Mouse (Mus musculus) forebrain, embryonic 11.5 days (tissue): ENCODE measurements at regions not wholly inside any gene's neighbourhood (a gene's known extent, or its start where the extent isn't known, plus 50 kb on each side); places are given as distances from the start of the nearest gene placed in this dataset.

Experiments used
- ATAC-seq: fragments of 200-750 bp; cut with Nextera tagmentation; replicated peaks from 2 replicates; pipeline ENCODE4 v1.8.0; 2017; ENCODE audit warnings: moderate TSS enrichment; ENCODE audit not compliant: low FRiP score
- DNase-seq: peaks from one replicate; pipeline ENCODE4 v3.0.0-alpha.2; 2017; ENCODE audit warnings: low spot score
- H3K27ac ChIP-seq: fragments of 300-500 bp; sonication (generic); 2 replicates; pipeline ENCODE4 v1.5.1; 2014; ENCODE audit warnings: low read depth, low read length
- H3K27me3 ChIP-seq: fragments of 300-500 bp; sonication (generic); 2 replicates; pipeline ENCODE4 v1.6.1; 2014; ENCODE audit warnings: mild to moderate bottlenecking, low read length, mixed read lengths; ENCODE audit not compliant: control insufficient read depth, insufficient read depth
- H3K36me3 ChIP-seq: fragments of 300-500 bp; sonication (generic); 2 replicates; pipeline ENCODE4 v1.6.1; 2014; ENCODE audit warnings: mild to moderate bottlenecking, low read length, moderate library complexity, mixed read lengths; ENCODE audit not compliant: control insufficient read depth, insufficient read depth
- H3K4me1 ChIP-seq: fragments of 300-500 bp; sonication (generic); replicated peaks from 2 replicates; pipeline ENCODE4 v1.6.1; 2014; ENCODE audit warnings: low read length, mixed read lengths; ENCODE audit not compliant: control insufficient read depth, insufficient read depth
- H3K4me2 ChIP-seq: fragments of 300-500 bp; sonication (generic); 2 replicates; pipeline ENCODE4 v1.6.1; 2014; ENCODE audit warnings: low read depth, mild to moderate bottlenecking, low read length, moderate library complexity, mixed read lengths; ENCODE audit not compliant: severe bottlenecking
- H3K4me3 ChIP-seq: fragments of 300-500 bp; sonication (generic); 2 replicates; pipeline ENCODE4 v1.5.1; 2014; ENCODE audit warnings: low read depth, low read length
- H3K9ac ChIP-seq: fragments of 300-500 bp; sonication (generic); 2 replicates; pipeline ENCODE4 v1.6.1; 2014; ENCODE audit warnings: low read length
- H3K9me3 ChIP-seq: fragments of 300-500 bp; sonication (generic); 2 replicates; pipeline ENCODE4 v1.6.1; 2016; ENCODE audit warnings: low read length, mixed read lengths; ENCODE audit not compliant: control insufficient read depth
- WGBS: fragments of 180-500 bp; shearing (Covaris S2); extraction: QIAGEN DNeasy Blood & Tissue Kit; methylation state at CpG from one replicate; pipeline ENCODE4 v1.1.7; 2014; 5-methylcytosine and 5-hydroxymethylcytosine counted together

DNA sequence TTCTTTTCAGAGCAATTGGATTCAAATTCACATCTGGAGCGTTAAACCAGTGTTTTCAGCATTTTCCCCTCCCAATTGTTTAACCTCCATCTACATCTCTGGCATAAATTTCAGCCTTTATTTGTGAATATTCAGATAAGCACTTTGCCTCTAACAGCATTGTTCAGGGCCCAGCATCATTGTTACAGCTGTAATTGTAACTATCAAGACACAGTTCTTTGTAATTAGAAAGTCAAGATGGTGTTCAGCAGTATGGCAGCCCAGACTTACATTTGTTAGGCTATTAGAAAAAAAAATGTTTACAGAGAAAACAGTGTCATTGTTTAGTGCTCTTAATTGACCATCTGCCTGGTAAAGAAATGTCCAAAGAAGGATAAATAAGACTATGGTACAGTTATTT lies 1042.6 kb downstream of the 5730522E02Rik start:
- Histone ChIP-seq H3K27ac (no peak overlapping the region), H3K9ac (no peak overlapping the region), H3K4me2 (no peak overlapping the region), H3K9me3 (no peaks in the 10 kb centered on the region), H3K27me3 (no peaks in the 10 kb centered on the region), H3K4me3 (no peak overlapping the region), H3K4me1 (no peaks in the 10 kb centered on the region), H3K36me3 (no peaks in the 10 kb centered on the region)
- WGBS, result 76% methylated on average over 1 of the region's 1 CpGs
- ATAC-seq (no peak), DNase-seq (no peak)

DNA sequence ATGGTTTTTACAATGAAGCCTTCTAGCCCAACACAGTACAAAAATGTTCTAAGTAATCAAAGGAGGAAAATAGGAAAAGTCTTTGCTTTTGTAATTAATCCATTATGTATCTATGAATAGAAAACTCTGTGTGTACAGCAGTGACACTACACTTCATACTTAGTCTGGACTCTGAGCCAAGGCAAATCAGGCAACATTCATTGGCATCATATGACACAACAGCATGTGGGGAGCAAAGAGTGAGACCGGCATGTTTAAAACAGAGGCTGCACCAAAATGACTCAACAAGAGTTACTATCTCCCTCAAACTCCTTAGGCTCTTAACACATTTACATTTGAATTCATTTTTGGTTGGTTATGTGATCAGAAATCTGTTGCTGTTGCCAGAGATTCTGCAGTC lies 1039.5 kb downstream of the 5730522E02Rik start:
- Histone ChIP-seq H3K27me3 (no peaks in the 10 kb centered on the region), H3K9ac (no peak overlapping the region), H3K4me2 (no peak overlapping the region), H3K9me3 (no peaks in the 10 kb centered on the region), H3K27ac (no peak overlapping the region), H3K4me1 (no peaks in the 10 kb centered on the region), H3K36me3 (no peaks in the 10 kb centered on the region), H3K4me3 (no peak overlapping the region)
- ATAC-seq (no peak), DNase-seq (no peak)
- 95% methylated on average over 1 of the region's 1 CpGs for WGBS
